Mouse (Mus musculus): ENCODE results near the gene Myt1l. TPM values are rescaled to one million over a fixed set of nuclear protein-coding genes. Genes with fewer than 3 reads are reported as not detected.

Myt1l gene
- total RNA-seq, 2 experiments from 2014 or later = 221 to 228 TPM

- no peak for DNase-seq
Observed at GRCm38 (mm10) chr12:29916139-29916538, 388.0 kb downstream of the Myt1l start.

DNA sequence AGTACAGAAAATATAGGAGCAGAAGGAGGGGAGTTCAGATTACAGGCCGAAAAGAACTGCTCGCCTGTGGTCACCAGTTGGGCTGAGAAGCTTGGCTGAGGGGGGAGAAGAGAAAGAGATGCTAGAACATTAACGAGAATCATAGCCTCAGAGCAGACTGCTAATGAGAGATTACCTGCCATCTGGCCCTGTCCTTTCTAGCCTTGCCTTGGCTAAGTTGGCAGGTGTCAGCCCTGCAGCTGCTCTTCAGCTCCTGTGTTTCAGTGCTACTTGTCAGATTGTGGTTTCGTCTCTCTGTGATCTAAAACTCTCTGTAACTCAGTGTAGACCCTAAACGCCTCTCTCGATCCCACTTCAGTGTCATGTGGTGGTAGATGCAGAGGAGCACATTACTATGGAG lies 388.6 kb downstream of the Myt1l start:
- no peak for DNase-seq

DNA sequence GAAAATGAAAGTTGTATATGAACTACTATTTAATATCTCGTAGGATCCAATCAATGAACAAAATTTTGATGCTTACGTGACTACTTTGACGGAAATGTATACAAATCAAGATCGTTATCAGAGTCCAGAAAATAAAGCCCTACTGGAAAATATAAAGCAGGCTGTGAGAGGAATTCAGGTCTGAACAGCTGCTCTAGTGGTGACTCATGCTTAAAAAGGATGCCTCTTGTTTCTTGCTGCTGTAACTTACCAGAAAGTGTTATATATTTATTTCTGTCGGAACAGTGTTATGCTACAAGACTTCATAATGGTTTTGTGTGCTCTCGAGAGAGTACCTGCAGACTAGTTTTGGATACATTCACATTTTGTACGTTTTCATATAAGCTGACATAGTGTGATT lies 392.1 kb downstream of the Myt1l start:
- DNase-seq = no peak

DNA sequence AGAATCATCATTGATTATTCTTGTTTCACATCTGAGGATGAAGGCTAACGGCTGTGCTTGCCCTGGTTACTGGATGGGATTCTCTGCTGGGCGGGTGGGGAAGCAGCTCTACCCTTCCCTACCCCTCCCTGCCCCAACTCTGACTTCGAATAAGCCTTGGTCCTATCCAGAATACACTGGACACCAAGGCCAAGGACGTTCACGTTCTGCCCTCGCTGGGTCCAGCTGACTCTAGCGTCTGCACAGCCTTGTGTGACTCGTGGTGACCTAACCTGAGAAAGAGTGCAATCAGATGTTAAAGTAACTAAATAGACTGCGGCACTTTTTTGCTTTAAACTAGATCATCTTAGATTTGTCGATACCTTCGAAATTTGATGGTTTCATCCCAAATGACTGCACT lies 393.3 kb downstream of the Myt1l start:
- DNase-seq = no peak

DNA sequence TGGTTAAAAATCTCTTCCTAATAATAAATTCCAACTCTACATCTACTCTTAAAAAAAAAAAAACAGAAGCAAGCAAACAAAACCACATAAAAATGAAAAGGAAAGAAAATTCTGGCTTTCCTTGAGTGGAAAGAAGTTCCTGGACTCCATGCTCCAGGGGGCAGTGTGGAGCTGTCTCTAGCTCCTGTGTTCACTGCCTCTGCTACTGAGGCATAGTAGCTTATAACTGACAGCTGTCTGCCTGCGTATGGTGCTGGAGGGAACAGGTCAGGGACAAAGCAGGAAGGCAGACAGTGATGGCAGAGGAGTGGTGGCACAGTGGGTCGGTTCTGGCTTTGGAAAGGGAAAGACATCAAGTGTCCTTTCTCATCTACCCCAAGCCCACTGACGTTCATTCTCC lies 398.7 kb downstream of the Myt1l start:
- DNase-seq = peak; percentile 51 to 60

GRCm38 (mm10) chr12:29930591-29930990 lies 402.4 kb downstream of the Myt1l start:
- no peak for DNase-seq

DNA sequence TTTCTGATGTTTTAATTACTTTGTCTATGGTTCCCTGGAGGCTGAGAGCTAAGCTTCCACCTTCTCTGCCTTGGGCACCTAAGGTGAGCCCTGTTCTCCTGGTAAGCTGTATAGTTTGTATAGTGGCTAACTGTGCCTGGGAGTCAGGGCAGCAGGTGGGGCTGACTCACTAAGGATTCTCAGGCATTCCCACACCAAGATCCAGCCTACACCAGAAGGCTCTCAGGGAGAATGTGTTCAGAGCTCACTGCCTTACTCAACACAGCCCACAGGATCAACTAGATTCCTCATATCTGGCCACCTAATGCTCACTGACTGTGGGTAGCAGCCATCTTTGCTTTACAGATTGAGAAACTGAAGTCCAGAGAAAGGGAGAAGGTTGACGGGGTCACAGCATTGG lies 404.8 kb downstream of the Myt1l start:
- DNase-seq = no peak

DNA sequence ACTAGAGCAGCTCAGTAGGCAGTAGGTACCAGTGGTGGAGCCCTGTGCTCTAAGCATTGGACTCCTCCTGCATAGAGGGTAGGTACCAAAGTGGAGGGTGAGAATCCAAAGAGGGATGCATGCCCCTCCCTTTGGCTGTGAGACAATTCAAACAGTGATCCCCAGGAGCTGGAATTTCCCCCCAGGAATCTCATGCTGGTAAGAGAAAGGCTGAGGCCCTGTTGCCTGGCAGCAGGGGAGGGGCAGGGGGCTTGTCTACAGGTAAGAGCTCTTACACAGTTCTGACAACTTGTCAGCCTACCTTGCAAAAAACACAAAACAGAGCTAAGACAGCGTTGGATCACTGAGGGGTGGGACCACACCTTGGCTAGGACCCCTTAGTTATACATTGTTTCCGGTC lies 405.3 kb downstream of the Myt1l start:
- no peak for DNase-seq

DNA sequence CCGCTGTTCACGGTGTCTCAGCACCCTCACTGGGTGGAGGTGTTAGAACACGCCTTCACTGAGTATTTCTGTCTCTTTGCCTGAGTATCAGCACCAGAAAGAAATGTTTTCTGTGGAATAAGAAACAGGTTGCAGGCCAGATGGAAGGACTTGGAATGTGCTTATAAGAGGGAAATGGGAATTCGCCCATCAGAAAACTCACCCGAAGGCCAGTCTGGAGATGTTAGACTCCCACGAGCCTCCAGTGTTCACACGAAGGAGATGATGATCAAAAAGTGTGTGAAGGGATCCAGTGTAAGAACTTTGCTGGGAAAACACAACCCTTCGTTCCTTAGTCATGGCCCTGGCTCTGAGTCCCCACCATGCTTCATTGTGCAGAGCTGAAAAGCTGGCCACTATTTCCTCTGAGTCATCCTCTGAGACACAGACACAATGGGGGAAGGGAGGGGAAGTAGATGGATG lies 406.0 kb downstream of the Myt1l start:
- peak in 1 of 2 experiments; percentile 52 for DNase-seq

DNA sequence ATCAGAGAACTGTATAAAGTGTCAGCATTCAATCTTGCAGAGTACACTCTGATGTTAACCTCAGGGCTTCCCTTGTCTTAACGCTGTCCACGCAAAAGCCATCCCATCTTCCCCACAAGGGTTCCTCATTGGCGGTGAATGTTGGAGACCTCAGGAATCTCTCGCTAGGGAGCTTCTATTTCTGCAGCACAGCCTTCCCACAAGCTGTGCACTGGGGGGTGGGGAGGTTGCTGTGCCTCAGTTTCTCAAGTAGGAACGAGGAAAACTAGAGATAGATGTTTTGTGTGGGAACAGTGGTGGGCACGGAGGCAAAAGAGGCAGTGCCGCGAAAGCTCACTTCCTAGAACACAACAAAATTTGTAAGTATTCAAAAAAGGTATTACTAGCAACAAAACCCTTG lies 409.1 kb downstream of the Myt1l start, which contains the start of gene Pxdn:
Gene Pxdn (plus strand): TSS at position 301 of the 400 bp plus-strand sequence.
- DNase-seq = no peak

GRCm38 (mm10) chr12:29937851-29938375 lies 409.7 kb downstream of the Myt1l start:
- DNase-seq = peak; percentile 65 to 74

DNA sequence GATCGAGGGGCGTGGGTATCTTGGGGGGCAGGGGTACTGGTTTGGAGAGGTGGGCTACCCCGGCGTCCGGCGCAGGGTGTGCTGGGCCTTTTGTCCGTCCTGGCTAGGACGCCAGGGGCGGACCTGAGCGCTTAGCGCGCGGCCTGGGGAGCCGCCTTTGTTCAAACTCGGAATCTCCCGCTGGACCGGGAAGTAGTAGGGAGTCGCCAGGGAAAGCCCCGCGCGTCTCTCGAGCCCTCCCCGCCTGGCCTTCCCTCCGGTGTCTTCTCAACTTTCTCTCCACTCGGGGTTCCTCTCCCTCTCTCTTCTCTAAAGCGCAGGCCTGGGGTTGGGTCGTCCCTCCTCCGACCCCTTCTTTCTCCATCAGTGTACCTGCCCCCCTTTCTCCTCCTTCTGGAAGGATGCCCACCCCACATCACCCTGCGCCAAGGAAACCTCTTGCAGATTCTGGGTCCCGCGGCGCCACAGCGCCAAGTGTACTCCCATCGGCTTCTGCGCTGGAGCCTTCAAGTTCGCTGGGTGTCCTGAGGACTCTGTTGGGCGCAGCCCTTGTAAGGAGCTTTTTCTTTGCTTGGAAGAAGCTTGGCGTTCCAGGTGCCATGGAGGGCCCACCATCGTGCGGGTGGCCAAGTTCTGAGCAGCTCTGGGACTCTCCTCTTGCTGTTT lies 410.3 kb downstream of the Myt1l start:
- DNase-seq = peak; percentile 49 to 57

DNA sequence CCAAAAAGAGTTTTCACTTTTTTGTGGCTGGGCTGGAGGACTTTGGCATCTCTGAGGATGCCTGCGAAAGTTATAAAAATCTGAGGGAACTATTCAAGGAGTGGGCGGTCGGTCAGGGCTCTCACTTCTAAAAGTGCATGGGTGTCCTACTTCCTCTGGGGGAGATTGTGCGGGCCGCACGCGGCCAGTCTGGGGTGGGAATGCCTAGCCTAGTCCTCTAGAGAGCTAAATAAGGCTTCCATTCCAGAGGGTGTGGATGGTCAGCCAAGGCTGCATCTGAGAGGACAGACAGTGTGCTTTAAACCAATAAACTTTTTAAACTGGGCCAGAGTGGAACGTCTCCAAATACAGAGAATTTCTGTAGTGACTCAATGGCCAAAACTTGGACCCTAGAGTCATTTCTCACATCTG lies 411.1 kb downstream of the Myt1l start:
- DNase-seq = no peak

DNA sequence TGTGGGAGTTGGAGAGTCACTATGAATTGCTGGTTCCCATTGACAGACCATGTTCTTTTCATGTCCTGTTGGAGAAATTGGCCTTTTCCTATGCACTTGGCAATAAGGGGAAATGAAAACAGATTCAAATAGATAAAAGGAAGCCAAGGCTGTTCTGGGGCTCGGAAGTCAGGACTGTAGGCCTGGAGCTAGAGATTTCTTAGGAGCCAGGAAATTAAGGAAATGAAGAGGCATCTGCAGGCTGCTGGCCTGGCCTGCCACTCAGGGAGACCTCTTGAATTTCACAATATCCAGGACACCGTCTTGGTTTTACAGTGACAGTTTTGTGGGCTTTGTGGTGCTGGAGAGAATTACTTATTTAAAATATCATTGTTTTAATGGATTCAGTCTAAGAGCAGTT lies 414.3 kb downstream of the Myt1l start:
- DNase-seq = no peak

- DNase-seq = no peak
Observed at GRCm38 (mm10) chr12:29944650-29945049, 416.5 kb downstream of the Myt1l start.

GRCm38 (mm10) chr12:29945182-29945743 lies 417.1 kb downstream of the Myt1l start:
- DNase-seq = no peak

DNA sequence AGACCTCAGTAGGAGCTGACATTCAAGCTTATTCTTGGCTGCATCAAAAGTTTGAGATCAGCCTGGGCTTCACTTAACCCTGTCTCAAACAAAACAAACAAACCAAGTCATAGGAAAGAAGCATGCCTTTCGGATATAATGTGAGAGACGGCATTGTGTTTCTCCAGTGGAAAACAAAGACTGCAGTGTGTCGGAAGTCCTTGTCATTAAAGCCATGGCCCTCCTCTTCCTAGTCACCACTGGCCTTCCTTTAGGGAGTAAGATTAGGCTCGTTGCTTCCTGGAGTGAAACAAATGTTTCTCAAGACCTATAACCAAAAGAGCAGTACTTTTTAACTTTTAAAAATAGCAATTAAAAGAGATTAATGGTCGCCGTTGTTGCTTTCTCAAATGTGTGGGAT lies 422.9 kb downstream of the Myt1l start:
- DNase-seq = no peak

- no peak for DNase-seq
Observed at GRCm38 (mm10) chr12:29951485-29951884, 423.3 kb downstream of the Myt1l start.

- no peak for DNase-seq
Observed at GRCm38 (mm10) chr12:29952102-29952501, 423.9 kb downstream of the Myt1l start.

- no peak for DNase-seq
Observed at GRCm38 (mm10) chr12:29953999-29954398, 425.8 kb downstream of the Myt1l start.

- DNase-seq = no peak
Observed at GRCm38 (mm10) chr12:29954464-29954863, 426.3 kb downstream of the Myt1l start.

- no peak for DNase-seq
Observed at GRCm38 (mm10) chr12:29956969-29957368, 428.8 kb downstream of the Myt1l start.

DNA sequence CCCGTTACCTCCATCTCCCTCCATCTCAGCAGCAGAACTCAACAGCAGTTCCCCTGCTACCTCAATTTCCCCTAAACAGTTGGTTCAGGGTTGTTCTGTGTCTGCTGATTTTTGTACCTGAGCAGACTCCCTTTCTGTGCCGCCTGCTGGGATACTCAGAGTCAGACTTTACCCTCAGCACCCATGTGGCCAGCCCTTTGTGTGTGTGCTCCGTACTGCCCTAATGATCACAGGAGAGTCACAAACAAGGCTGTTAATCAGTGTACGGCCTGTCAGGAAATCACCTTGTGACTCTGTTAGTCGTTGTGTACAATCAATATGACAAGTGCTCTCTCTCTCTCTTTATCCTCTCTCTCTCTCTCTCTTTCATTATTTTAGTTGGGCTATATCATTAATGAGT lies 430.5 kb downstream of the Myt1l start:
- no peak for DNase-seq

GRCm38 (mm10) chr12:29961041-29961440 lies 432.9 kb downstream of the Myt1l start:
- no peak for DNase-seq
